Mouse (Mus musculus) megakaryocyte, embryonic 14.5 days (primary cell): ENCODE results near the gene Kremen1. TPM values are rescaled to one million over a fixed set of nuclear protein-coding genes. Genes with fewer than 3 reads are reported as not detected.

ENCODE experiments used
- H3K27me3 ChIP-seq: replicated peaks from 2 replicates; pipeline ENCODE3; 2012; ENCODE audit warnings: inconsistent platforms
- H3K36me3 ChIP-seq: replicated peaks from 2 replicates; pipeline ENCODE3; 2012; ENCODE audit warnings: low read length, inconsistent platforms, mixed read lengths
- H3K4me1 ChIP-seq: 2 replicates; pipeline ENCODE4 v1.6.1; 2012; ENCODE audit warnings: inconsistent platforms
- H3K4me3 ChIP-seq: replicated peaks from 2 replicates; pipeline ENCODE3; 2012; ENCODE audit warnings: moderate library complexity, mild to moderate bottlenecking, inconsistent platforms
- H3K9me3 ChIP-seq: 2 replicates; pipeline ENCODE4 v1.6.1; 2012; ENCODE audit warnings: inconsistent platforms
- FLI1 ChIP-seq: IDR thresholded peaks from 2 replicates; pipeline ENCODE4 v1.6.1; 2012; ENCODE audit warnings: low read length, inconsistent platforms, mixed read lengths
- GATA1 ChIP-seq: IDR thresholded peaks from 3 replicates; pipeline ENCODE4 v1.6.1; 2012; ENCODE audit warnings: mixed read lengths, low read length, inconsistent platforms, borderline replicate concordance
- polyA plus RNA-seq: library from polyadenylated mRNA; stranded (reverse); fragments of >175 nt; gene quantifications from 2 replicates; pipeline ENCODE4 v1.2.3, GENCODE M21; 2012; ENCODE audit warnings: low replicate concordance; ENCODE audit not compliant: insufficient read depth

The Kremen1 gene
- polyA plus RNA-seq, 1 experiment = 3.7 TPM

GRCm38 (mm10) chr11:5252727-5253126 lies 8.6 kb downstream of the Kremen1 start:
- Histone ChIP-seq H3K4me1 (peaks cover 20% of the 10 kb centered on the region), H3K4me3 (no peak overlapping the region), H3K9me3 (no peaks in the 10 kb centered on the region), H3K27me3 (peaks cover 2% of the 10 kb centered on the region), H3K36me3 (no peaks in the 10 kb centered on the region)
- TF ChIP-seq GATA1 = no peak
- TF ChIP-seq FLI1 = no peak

- H3K4me3 ChIP-seq = no peak overlapping the region
- no peaks in the 10 kb centered on the region for H3K9me3 ChIP-seq
- peaks cover 2% of the 10 kb centered on the region for H3K27me3 ChIP-seq
- no peaks in the 10 kb centered on the region for H3K36me3 ChIP-seq
- H3K4me1 ChIP-seq = peaks cover 10% of the 10 kb centered on the region
- TF ChIP-seq GATA1 (no peak), FLI1 (no peak)
Observed at GRCm38 (mm10) chr11:5251112-5251511, 10.2 kb downstream of the Kremen1 start.

- Histone ChIP-seq H3K4me1 (peaks cover 34% of the 10 kb centered on the region), H3K4me3 (no peak overlapping the region), H3K27me3 (peaks cover 2% of the 10 kb centered on the region), H3K9me3 (no peaks in the 10 kb centered on the region), H3K36me3 (no peaks in the 10 kb centered on the region)
- TF ChIP-seq FLI1 (no peak), GATA1 (no peak)
Observed at GRCm38 (mm10) chr11:5248200-5248599, 13.2 kb downstream of the Kremen1 start.

- Histone ChIP-seq H3K4me3 (no peak overlapping the region), H3K27me3 (no peaks in the 10 kb centered on the region), H3K9me3 (no peaks in the 10 kb centered on the region), H3K36me3 (no peaks in the 10 kb centered on the region), H3K4me1 (peaks cover 36% of the 10 kb centered on the region)
- no peak for TF ChIP-seq GATA1
- no peak for TF ChIP-seq FLI1
Observed at GRCm38 (mm10) chr11:5245431-5245830, 15.9 kb downstream of the Kremen1 start.

GRCm38 (mm10) chr11:5244749-5245130 lies 16.6 kb downstream of the Kremen1 start:
- Histone ChIP-seq H3K4me3 (no peak overlapping the region), H3K4me1 (peaks cover 43% of the 10 kb centered on the region), H3K27me3 (no peaks in the 10 kb centered on the region), H3K36me3 (no peaks in the 10 kb centered on the region), H3K9me3 (no peaks in the 10 kb centered on the region)
- TF ChIP-seq FLI1 (no peak), GATA1 (no peak)

GRCm38 (mm10) chr11:5243812-5244748 lies 17.3 kb downstream of the Kremen1 start:
- TF ChIP-seq GATA1 = no peak
- TF ChIP-seq FLI1 = no peak
- no peaks in the 10 kb centered on the region for H3K9me3 ChIP-seq
- H3K36me3 ChIP-seq = no peaks in the 10 kb centered on the region
- H3K4me3 ChIP-seq = no peak overlapping the region
- no peaks in the 10 kb centered on the region for H3K27me3 ChIP-seq
- H3K4me1 ChIP-seq = peaks cover 49% of the 10 kb centered on the region

GRCm38 (mm10) chr11:5243208-5243607 lies 18.1 kb downstream of the Kremen1 start:
- Histone ChIP-seq H3K4me3 (no peak overlapping the region), H3K36me3 (peaks cover 2% of the 10 kb centered on the region), H3K27me3 (no peaks in the 10 kb centered on the region), H3K9me3 (no peaks in the 10 kb centered on the region), H3K4me1 (peaks cover 43% of the 10 kb centered on the region)
- TF ChIP-seq FLI1 (no peak), GATA1 (no peak)

- no peak for TF ChIP-seq FLI1
- TF ChIP-seq GATA1 = no peak
- Histone ChIP-seq H3K4me1 (peaks cover 43% of the 10 kb centered on the region), H3K27me3 (no peaks in the 10 kb centered on the region), H3K36me3 (peaks cover 6% of the 10 kb centered on the region), H3K4me3 (no peak overlapping the region), H3K9me3 (no peaks in the 10 kb centered on the region)
Observed at GRCm38 (mm10) chr11:5242158-5242557, 19.2 kb downstream of the Kremen1 start.

GRCm38 (mm10) chr11:5239706-5240690 lies 21.4 kb downstream of the Kremen1 start:
- Histone ChIP-seq H3K4me3 (no peak overlapping the region), H3K36me3 (peaks cover 6% of the 10 kb centered on the region), H3K4me1 (peaks cover 40% of the 10 kb centered on the region), H3K27me3 (peaks cover 2% of the 10 kb centered on the region), H3K9me3 (no peaks in the 10 kb centered on the region)
- no peak for TF ChIP-seq GATA1
- no peak for TF ChIP-seq FLI1

- Histone ChIP-seq H3K36me3 (no peaks in the 10 kb centered on the region), H3K4me3 (no peak overlapping the region), H3K27me3 (peaks cover 22% of the 10 kb centered on the region), H3K4me1 (peaks cover 38% of the 10 kb centered on the region), H3K9me3 (no peaks in the 10 kb centered on the region)
- TF ChIP-seq FLI1 (no peak), GATA1 (no peak)
Observed at GRCm38 (mm10) chr11:5219910-5220447, 41.4 kb downstream of the Kremen1 start.
